Mouse (Mus musculus) left cerebral cortex, adult 9 months (tissue): ENCODE data around the gene Gm5447.

Source experiments
- DNase-seq, 2 experiments: peaks; one replicate each; pipeline ENCODE4 v3.0.0; 2022; ENCODE audit warnings: low spot score in 2 of 2

The Gm5447 gene

GRCm38 (mm10) chr13:30986934-30987455 is 13.0 kb downstream of the Gm5447 start:
- DNase-seq: no peak

GRCm38 (mm10) chr13:30987686-30988085 is 13.7 kb downstream of the Gm5447 start:
- DNase-seq: no peak

GRCm38 (mm10) chr13:30989710-30990109 is 15.7 kb downstream of the Gm5447 start:
- DNase-seq: no peak

- DNase-seq: no peak
Measured at GRCm38 (mm10) chr13:30990233-30990632, 16.2 kb downstream of the Gm5447 start.

- peak in 1 of 2 experiments; percentile 80 for DNase-seq
Measured at GRCm38 (mm10) chr13:30993819-30994218, 19.8 kb downstream of the Gm5447 start.

- no peak for DNase-seq
Measured at GRCm38 (mm10) chr13:30994249-30994858, 20.4 kb downstream of the Gm5447 start.

- no peak for DNase-seq
Measured at GRCm38 (mm10) chr13:30997526-30998253, 23.7 kb downstream of the Gm5447 start.

GRCm38 (mm10) chr13:30999799-31000198 is 25.8 kb downstream of the Gm5447 start:
- DNase-seq: no peak

GRCm38 (mm10) chr13:31004458-31004857 is 30.5 kb downstream of the Gm5447 start:
- no peak for DNase-seq

- DNase-seq: no peak
Measured at GRCm38 (mm10) chr13:31004995-31005394, 31.0 kb downstream of the Gm5447 start.

GRCm38 (mm10) chr13:31017545-31017944 is 43.5 kb downstream of the Gm5447 start:
- DNase-seq: no peak

- DNase-seq: no peak
Measured at GRCm38 (mm10) chr13:31021514-31021913, 47.5 kb downstream of the Gm5447 start.

GRCm38 (mm10) chr13:31021927-31022326 is 47.9 kb downstream of the Gm5447 start:
- DNase-seq: no peak

GRCm38 (mm10) chr13:31023664-31024063 is 49.7 kb downstream of the Gm5447 start:
- DNase-seq: no peak
